Mouse (Mus musculus): ENCODE results near the gene Plcd1. TPM values are rescaled to one million over a fixed set of nuclear protein-coding genes. Genes with fewer than 3 reads are reported as not detected.

Gene Plcd1
- total RNA-seq (2015; ENCODE audit: low replicate concordance) = not detected in 2 replicates
- total RNA-seq (2017; ENCODE audit: low replicate concordance) = not detected in 2 replicates

- ATAC-seq (replicated peaks; ENCODE audit: low FRiP score, poor library complexity, severe bottlenecking) = no peak
These were observed at the start of gene Plcd1 for GRCm38 (mm10) chr9:119093419-119094295. TSS of gene Plcd1 (minus strand) at chr9:119093502.

GRCm38 (mm10) chr9:119142066-119142465, 48.8 kb upstream of the Plcd1 start:
- no peak for ATAC-seq (replicated peaks; ENCODE audit: low FRiP score, poor library complexity, severe bottlenecking)

- ATAC-seq (replicated peaks; ENCODE audit: low FRiP score, poor library complexity, severe bottlenecking) = no peak
These were observed 45.5 kb upstream of the Plcd1 start for GRCm38 (mm10) chr9:119138836-119139235.

GRCm38 (mm10) chr9:119130692-119131091, 37.4 kb upstream of the Plcd1 start:
- no peak for ATAC-seq (replicated peaks; ENCODE audit: low FRiP score, poor library complexity, severe bottlenecking)

GRCm38 (mm10) chr9:119128436-119129181, 35.3 kb upstream of the Plcd1 start:
- ATAC-seq (replicated peaks; ENCODE audit: low FRiP score, poor library complexity, severe bottlenecking) = no peak

- ATAC-seq (replicated peaks; ENCODE audit: low FRiP score, poor library complexity, severe bottlenecking) = no peak
These were observed 29.5 kb upstream of the Plcd1 start for GRCm38 (mm10) chr9:119122596-119123369.

GRCm38 (mm10) chr9:119120168-119120560, 26.9 kb upstream of the Plcd1 start:
- ATAC-seq (replicated peaks; ENCODE audit: low FRiP score, poor library complexity, severe bottlenecking) = no peak

- ATAC-seq (replicated peaks; ENCODE audit: low FRiP score, poor library complexity, severe bottlenecking) = no peak
These were observed 26.3 kb upstream of the Plcd1 start for GRCm38 (mm10) chr9:119119409-119120167.

- ATAC-seq (replicated peaks; ENCODE audit: low FRiP score, poor library complexity, severe bottlenecking) = no peak
These were observed 21.6 kb upstream of the Plcd1 start for GRCm38 (mm10) chr9:119114911-119115310.

- no peak for ATAC-seq (replicated peaks; ENCODE audit: low FRiP score, poor library complexity, severe bottlenecking)
These were observed 17.3 kb upstream of the Plcd1 start for GRCm38 (mm10) chr9:119110640-119111039.

- no peak for ATAC-seq (replicated peaks; ENCODE audit: low FRiP score, poor library complexity, severe bottlenecking)
These were observed 16.5 kb upstream of the Plcd1 start for GRCm38 (mm10) chr9:119109685-119110353.

- ATAC-seq (replicated peaks; ENCODE audit: low FRiP score, poor library complexity, severe bottlenecking) = no peak
These were observed 14.3 kb upstream of the Plcd1 start for GRCm38 (mm10) chr9:119107566-119107965.

GRCm38 (mm10) chr9:119102783-119103113, 9.4 kb upstream of the Plcd1 start:
- ATAC-seq (replicated peaks; ENCODE audit: low FRiP score, poor library complexity, severe bottlenecking) = no peak

- no peak for ATAC-seq (replicated peaks; ENCODE audit: low FRiP score, poor library complexity, severe bottlenecking)
These were observed 8.9 kb upstream of the Plcd1 start, which contains the start of gene Dlec1 for GRCm38 (mm10) chr9:119101992-119102782. TSS of gene Dlec1 (plus strand) at chr9:119102478.

- no peak for ATAC-seq (replicated peaks; ENCODE audit: low FRiP score, poor library complexity, severe bottlenecking)
These were observed 7.0 kb upstream of the Plcd1 start for GRCm38 (mm10) chr9:119100177-119100898.

- ATAC-seq (replicated peaks; ENCODE audit: low FRiP score, poor library complexity, severe bottlenecking) = no peak
These were observed 1.3 kb upstream of the Plcd1 start for GRCm38 (mm10) chr9:119094462-119095109.

All from erythroblast, adult 5-6 weeks (primary cell).